Mouse (Mus musculus) stomach, postnatal 0 days (tissue): ENCODE measurements around the gene Klk1b5. TPM values are rescaled to one million over a fixed set of nuclear protein-coding genes. Genes with fewer than 3 reads are reported as not detected.

Source experiments
- ATAC-seq: fragments of 200-750 bp; cut with Nextera tagmentation; 2 replicates; pipeline ENCODE4 v1.8.0; 2017; ENCODE audit not compliant: low FRiP score, low TSS enrichment
- DNase-seq: peaks from one replicate; pipeline ENCODE4 v3.0.0-alpha.2; 2016; ENCODE audit warnings: low spot score
- H3K27ac ChIP-seq: fragments of 300-500 bp; sonication (generic); replicated peaks from 2 replicates; pipeline ENCODE4 v1.5.1; 2014; ENCODE audit warnings: mild to moderate bottlenecking, control low read depth
- H3K27me3 ChIP-seq: fragments of 300-500 bp; sonication (generic); 2 replicates; pipeline ENCODE4 v1.6.1; 2014; ENCODE audit warnings: low read length; ENCODE audit not compliant: control insufficient read depth, insufficient read depth
- H3K36me3 ChIP-seq: fragments of 300-500 bp; sonication (generic); 2 replicates; pipeline ENCODE4 v1.6.1; 2014; ENCODE audit warnings: low read length, mixed read lengths; ENCODE audit not compliant: control insufficient read depth, insufficient read depth
- H3K4me1 ChIP-seq: fragments of 300-500 bp; sonication (generic); replicated peaks from 2 replicates; pipeline ENCODE4 v1.6.1; 2014; ENCODE audit warnings: antibody characterized with exemption; ENCODE audit not compliant: control insufficient read depth, insufficient read depth
- H3K4me2 ChIP-seq: fragments of 300-500 bp; sonication (generic); replicated peaks from 2 replicates; pipeline ENCODE4 v1.6.1; 2014; ENCODE audit warnings: low read depth, mild to moderate bottlenecking, control low read depth, moderate library complexity
- H3K4me3 ChIP-seq: fragments of 300-500 bp; sonication (generic); 2 replicates; pipeline ENCODE4 v1.5.1; 2014; ENCODE audit warnings: low read depth, low read length, control low read depth
- H3K9ac ChIP-seq: fragments of 300-500 bp; sonication (generic); 2 replicates; pipeline ENCODE4 v1.6.1; 2014; ENCODE audit warnings: mild to moderate bottlenecking, low read length, control low read depth, mixed read lengths
- H3K9me3 ChIP-seq: fragments of 300-500 bp; sonication (generic); 2 replicates; pipeline ENCODE4 v1.6.1; 2016; ENCODE audit warnings: low read length; ENCODE audit not compliant: control insufficient read depth
- CTCF ChIP-seq: IDR thresholded peaks from 2 replicates; pipeline ENCODE4 v1.5.1; 2016; ENCODE audit warnings: antibody characterized with exemption, low read depth, mild to moderate bottlenecking, moderate library complexity
- EP300 ChIP-seq: optimal IDR thresholded peaks from 2 replicates; pipeline ENCODE3; 2016; ENCODE audit warnings: antibody characterized with exemption
- WGBS: fragments of 180-500 bp; shearing (Covaris S2); extraction: QIAGEN DNeasy Blood & Tissue Kit; methylation state at CpG from one replicate; pipeline ENCODE4 v1.1.7; 2014; 5-methylcytosine and 5-hydroxymethylcytosine counted together
- polyA plus RNA-seq: library from polyadenylated mRNA; unstranded; fragments of >200 nt; fragmentation: Nextera tagmentation; extraction: Ambion mirVana; gene quantifications from 2 replicates; pipeline ENCODE4 v1.2.1, GENCODE M21; 2015

Klk1b5 gene
- polyA plus RNA-seq, 1 experiment from 2014 or later, result not detected

- no peak overlapping the region for H3K9ac ChIP-seq
- H3K27ac ChIP-seq, result no peak overlapping the region
- ATAC-seq, result no peak
- H3K27me3 ChIP-seq, result no peaks in the 10 kb centered on the region
- DNase-seq, result no peak
- WGBS, result 59% methylated on average over 1 of the region's 1 CpGs
- no peak overlapping the region for H3K4me2 ChIP-seq
- H3K36me3 ChIP-seq, result no peaks in the 10 kb centered on the region
- no peaks in the 10 kb centered on the region for H3K9me3 ChIP-seq
- no peak for TF ChIP-seq CTCF
- no peak for TF ChIP-seq EP300
- H3K4me1 ChIP-seq, result no peaks in the 10 kb centered on the region
- no peak overlapping the region for H3K4me3 ChIP-seq
Observed at GRCm38 (mm10) chr7:44240712-44241111, 25.0 kb downstream of the Klk1b5 start.

DNA sequence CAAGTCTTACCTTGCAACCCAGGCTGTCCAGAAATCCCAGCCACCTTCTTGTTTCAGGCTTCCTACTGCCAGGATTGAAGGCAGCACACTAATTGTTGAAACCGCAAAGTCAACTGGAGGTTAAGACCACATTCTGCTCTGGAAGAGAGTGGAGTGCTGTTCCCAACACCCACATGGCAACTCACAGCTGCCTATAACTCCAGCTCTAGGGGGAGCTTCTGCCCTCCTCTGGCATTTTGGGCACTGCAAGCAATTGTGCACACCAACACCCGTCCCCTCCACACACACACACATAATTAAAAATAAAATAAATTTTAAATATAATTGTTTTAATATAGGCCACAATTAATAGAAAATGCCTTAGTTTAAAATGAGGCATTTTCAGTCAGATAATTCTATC is 25.4 kb downstream of the Klk1b5 start:
- no peak overlapping the region for H3K4me2 ChIP-seq
- WGBS, result 47% methylated on average over 2 of the region's 2 CpGs

GRCm38 (mm10) chr7:44244080-44244479 is 28.3 kb downstream of the Klk1b5 start:
- H3K27me3 ChIP-seq, result no peaks in the 10 kb centered on the region
- H3K4me2 ChIP-seq, result no peak overlapping the region
- H3K27ac ChIP-seq, result no peak overlapping the region
- no peak overlapping the region for H3K4me3 ChIP-seq
- TF ChIP-seq CTCF (no peak), EP300 (no peak)
- no peak overlapping the region for H3K9ac ChIP-seq
- H3K4me1 ChIP-seq, result no peaks in the 10 kb centered on the region; the same call in 1 of the 2 replicates
- DNase-seq (no peak), ATAC-seq (no peak)
- no peaks in the 10 kb centered on the region for H3K36me3 ChIP-seq
- H3K9me3 ChIP-seq, result no peaks in the 10 kb centered on the region
- 44% methylated on average over 1 of the region's 1 CpGs for WGBS

More for the DNA sequence above, 25.4 kb downstream of the Klk1b5 start:
- Histone ChIP-seq H3K4me1 (no peaks in the 10 kb centered on the region), H3K9me3 (no peaks in the 10 kb centered on the region), H3K27me3 (no peaks in the 10 kb centered on the region), H3K4me3 (no peak overlapping the region), H3K27ac (no peak overlapping the region), H3K36me3 (no peaks in the 10 kb centered on the region), H3K9ac (no peak overlapping the region)
- DNase-seq (no peak), ATAC-seq (no peak)
- TF ChIP-seq CTCF, result peak; percentile 34
- TF ChIP-seq EP300, result no peak

DNA sequence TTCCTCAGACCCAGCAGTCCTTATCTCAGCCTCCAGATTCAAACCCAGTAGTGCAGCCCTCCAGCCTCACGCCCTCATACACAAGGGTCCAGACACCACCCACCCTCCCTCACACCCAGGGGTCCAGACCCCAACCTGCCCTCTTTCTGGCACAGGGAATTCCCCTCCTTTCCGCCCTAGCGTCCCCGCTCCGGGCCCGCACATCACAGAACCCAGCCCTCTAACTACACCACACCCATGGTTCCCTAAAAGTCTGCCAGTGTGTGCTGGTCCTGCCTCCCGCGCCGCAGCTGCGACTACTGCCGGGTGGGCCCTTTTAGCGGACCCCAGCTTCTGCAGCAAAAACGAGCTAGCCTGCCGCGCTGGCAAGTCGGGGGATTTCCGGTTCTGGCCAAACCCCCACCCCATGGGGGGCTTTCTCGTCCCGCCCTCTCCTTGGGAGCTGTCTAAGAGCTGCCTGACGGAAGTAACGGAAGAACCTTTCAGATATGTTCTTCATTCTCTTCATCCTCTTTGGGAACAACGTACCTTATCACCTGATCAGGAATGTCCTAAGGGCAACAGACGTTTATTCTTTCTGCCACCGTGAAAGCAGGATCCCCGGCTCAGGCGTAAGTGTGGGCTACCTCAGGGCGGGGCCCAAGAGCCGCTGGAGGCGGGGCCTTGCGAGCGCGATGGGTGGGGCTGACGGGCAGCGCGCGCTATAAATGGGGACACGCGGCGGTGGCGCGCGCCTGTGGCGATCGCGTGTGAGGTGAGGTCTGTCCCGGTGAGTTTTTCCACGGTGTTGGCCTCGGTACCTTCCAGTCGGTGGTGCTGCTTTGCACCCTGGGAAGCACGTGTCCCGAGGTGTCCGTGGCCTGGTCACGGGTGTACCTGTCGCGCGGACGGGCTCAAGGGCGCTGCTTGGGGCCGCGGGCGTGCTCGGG is 30.6 kb downstream of the Klk1b5 start, which contains the start of the genes 1700028J19Rik and 2410002F23Rik:
1700028J19Rik (minus strand) TSS at position 641 of the 929 bp plus-strand sequence.
2410002F23Rik (plus strand) TSS at position 668 of the 929 bp plus-strand sequence.
- Histone ChIP-seq H3K4me2 (peak within 1 kb of the TSS; percentile 70), H3K4me3 (peak within 1 kb of the TSS; percentile 75), H3K4me1 (no peaks in the 10 kb centered on the region; the same call in 1 of the 2 replicates), H3K36me3 (no peaks in the 10 kb centered on the region; the same call in 1 of the 2 replicates), H3K27ac (peak within 1 kb of the TSS; percentile 95), H3K9me3 (no peaks in the 10 kb centered on the region), H3K27me3 (no peaks in the 10 kb centered on the region), H3K9ac (peak within 1 kb of the TSS; percentile 92)
- DNase-seq (peak; percentile 91), ATAC-seq (peak; percentile 87)
- WGBS, result under 1% methylated on average over 62 of the region's 62 CpGs
- TF ChIP-seq EP300, result peak; percentile 93
- no peak for TF ChIP-seq CTCF

- Histone ChIP-seq H3K4me2 (peak overlapping the region; percentile 70), H3K9ac (peak overlapping the region; percentile 92), H3K4me3 (peak overlapping the region; percentile 75), H3K4me1 (no peaks in the 10 kb centered on the region; the same call in 1 of the 2 replicates), H3K27me3 (no peaks in the 10 kb centered on the region), H3K27ac (peak overlapping the region; percentile 95), H3K36me3 (no peaks in the 10 kb centered on the region; the same call in 1 of the 2 replicates), H3K9me3 (no peaks in the 10 kb centered on the region)
- TF ChIP-seq EP300 (peak; percentile 7), CTCF (no peak)
- under 1% methylated on average over 23 of the region's 23 CpGs for WGBS
- peak; percentile 48 for ATAC-seq
- peak; percentile 71 for DNase-seq
Observed at GRCm38 (mm10) chr7:44246984-44247470, 31.3 kb downstream of the Klk1b5 start.
